Mouse (Mus musculus) intestine, embryonic 15.5 days (tissue): Measurements from ENCODE around the gene Pax6. TPM values are rescaled to one million over a fixed set of nuclear protein-coding genes. Genes with fewer than 3 reads are reported as not detected.

Experiments used
- ATAC-seq: fragments of 200-750 bp; cut with Nextera tagmentation; 2 replicates; pipeline ENCODE4 v1.8.0; 2017; ENCODE audit warnings: moderate TSS enrichment, moderate library complexity
- H3K27ac ChIP-seq: fragments of 300-500 bp; sonication (generic); 2 replicates; pipeline ENCODE4 v1.5.1; 2015; ENCODE audit warnings: mild to moderate bottlenecking, inconsistent platforms
- H3K27me3 ChIP-seq: fragments of 300-500 bp; sonication (generic); replicated peaks from 2 replicates; pipeline ENCODE4 v1.6.1; 2015; ENCODE audit warnings: inconsistent platforms
- H3K36me3 ChIP-seq: fragments of 300-500 bp; sonication (generic); 2 replicates; pipeline ENCODE4 v1.6.1; 2015; ENCODE audit warnings: inconsistent platforms
- H3K4me1 ChIP-seq: fragments of 300-500 bp; sonication (generic); replicated peaks from 2 replicates; pipeline ENCODE4 v1.6.1; 2015; ENCODE audit warnings: inconsistent platforms
- H3K4me2 ChIP-seq: fragments of 300-500 bp; sonication (generic); replicated peaks from 2 replicates; pipeline ENCODE4 v1.6.1; 2015; ENCODE audit warnings: mild to moderate bottlenecking, inconsistent platforms
- H3K4me3 ChIP-seq: fragments of 300-500 bp; sonication (generic); replicated peaks from 2 replicates; pipeline ENCODE4 v1.5.1; 2015; ENCODE audit warnings: inconsistent platforms
- H3K9ac ChIP-seq: fragments of 300-500 bp; sonication (generic); 2 replicates; pipeline ENCODE4 v1.6.1; 2015; ENCODE audit warnings: inconsistent platforms
- H3K9me3 ChIP-seq: fragments of 300-500 bp; sonication (generic); 2 replicates; pipeline ENCODE4 v1.6.1; 2016; ENCODE audit warnings: inconsistent platforms
- WGBS: fragments of 180-500 bp; shearing (Covaris S2); methylation state at CpG from one replicate; pipeline ENCODE4 v1.1.7; 2015; 5-methylcytosine and 5-hydroxymethylcytosine counted together
- polyA plus RNA-seq: library from polyadenylated mRNA; unstranded; fragments of >200 nt; fragmentation: Nextera tagmentation; extraction: Ambion mirVana; gene quantifications from 2 replicates; pipeline ENCODE4 v1.2.1, GENCODE M21; 2015

Gene Pax6
- polyA plus RNA-seq, 1 experiment from 2014 or later = 2.8 TPM

GRCm38 (mm10) chr2:105730704-105731103 lies 62.0 kb downstream of the Pax6 start:
- no peak overlapping the region for H3K4me3 ChIP-seq
- no peak overlapping the region for H3K9ac ChIP-seq
- no peak overlapping the region for H3K4me2 ChIP-seq
- H3K27ac ChIP-seq = no peak overlapping the region
- H3K4me1 ChIP-seq = no peaks in the 10 kb centered on the region
- no peaks in the 10 kb centered on the region for H3K27me3 ChIP-seq
- 92% methylated on average over 3 of the region's 3 CpGs for WGBS
- ATAC-seq = no peak
- H3K36me3 ChIP-seq = no peaks in the 10 kb centered on the region
- no peaks in the 10 kb centered on the region for H3K9me3 ChIP-seq

GRCm38 (mm10) chr2:105736166-105736565 lies 67.5 kb downstream of the Pax6 start:
- H3K4me3 ChIP-seq = no peak overlapping the region
- H3K9ac ChIP-seq = no peak overlapping the region
- H3K9me3 ChIP-seq = no peaks in the 10 kb centered on the region
- H3K4me1 ChIP-seq = no peaks in the 10 kb centered on the region
- H3K27me3 ChIP-seq = no peaks in the 10 kb centered on the region
- H3K36me3 ChIP-seq = no peaks in the 10 kb centered on the region
- ATAC-seq = no peak
- no peak overlapping the region for H3K4me2 ChIP-seq
- no peak overlapping the region for H3K27ac ChIP-seq

- Histone ChIP-seq H3K4me2 (no peak overlapping the region), H3K9ac (no peak overlapping the region), H3K36me3 (no peaks in the 10 kb centered on the region), H3K4me3 (no peak overlapping the region), H3K4me1 (no peaks in the 10 kb centered on the region), H3K27me3 (no peaks in the 10 kb centered on the region), H3K9me3 (no peaks in the 10 kb centered on the region), H3K27ac (no peak overlapping the region)
- ATAC-seq = no peak
- 75% methylated on average over 7 of the region's 7 CpGs for WGBS
Measured at GRCm38 (mm10) chr2:105746896-105747295, 78.2 kb downstream of the Pax6 start.

Other genes with a start within 250 kb of the Pax6 start
- gene Elp4, start 235.7 kb downstream of the Pax6 start, polyA plus RNA-seq = 31.5 and 37.0 TPM in 2 replicates
- 119 and 127 TPM in 2 replicates for gene Immp1l, start 235.7 kb downstream of the Pax6 start, polyA plus RNA-seq